ENCODE assay signal across 16 mouse cellular contexts in the genomic region with DNA sequence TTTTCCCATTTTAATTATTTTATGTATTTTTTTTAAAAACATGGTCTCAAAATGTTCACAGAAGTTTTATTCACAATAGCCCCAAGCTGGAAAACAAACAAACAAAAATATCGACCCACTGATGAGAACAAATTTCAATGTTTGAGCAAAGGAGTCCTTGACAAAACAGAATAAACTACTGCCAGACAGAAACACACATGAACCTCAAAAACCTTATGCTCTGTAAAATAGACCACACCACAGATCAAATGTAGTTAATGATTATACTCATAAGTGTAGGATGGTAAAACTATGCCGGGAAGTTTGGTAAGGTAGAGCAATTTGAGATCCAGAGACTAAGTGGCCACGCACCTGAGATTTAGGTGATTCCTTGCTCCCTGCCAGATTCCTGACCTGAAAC.
"Had no signal": no experiment of that assay in that cellular context is flagged by ENCODE, and none has a peak within 500 bp of the region (broad histone marks: within the 10 kb centered on the region; RNA-seq: fewer than 3 reads in every experiment).

No protein-coding gene starts in this region.

- H3K4me1 ChIP-seq: neural tube, embryonic 13.5 days; neural tube, embryonic 15.5 days had no signal

- H3K36me3 ChIP-seq: neural tube, embryonic 13.5 days; neural tube, embryonic 15.5 days; stomach, embryonic 15.5 days had no signal

- H3K9me3 ChIP-seq: neural tube, embryonic 13.5 days; neural tube, embryonic 15.5 days; stomach, embryonic 15.5 days had no signal

- H3K4me2 ChIP-seq: neural tube, embryonic 13.5 days; neural tube, embryonic 15.5 days; stomach, embryonic 15.5 days had no signal

- H3K4me3 ChIP-seq: neural tube, embryonic 13.5 days; neural tube, embryonic 15.5 days; stomach, embryonic 15.5 days had no signal

- H3K27me3 ChIP-seq: neural tube, embryonic 13.5 days; neural tube, embryonic 15.5 days; stomach, embryonic 15.5 days had no signal

- H3K27ac ChIP-seq: neural tube, embryonic 13.5 days; neural tube, embryonic 15.5 days; stomach, embryonic 15.5 days; stomach, postnatal 0 days had no signal

- H3K9ac ChIP-seq: neural tube, embryonic 13.5 days; neural tube, embryonic 15.5 days; stomach, embryonic 15.5 days had no signal

- DNase-seq: retina, postnatal 1 day; right cerebral cortex, adult 18-20 months; right cerebral cortex, postnatal 14 days; right cerebral cortex, postnatal 25 days; right cerebral cortex, postnatal 4 days; spleen, adult 18-20 months; thymus, adult 18-20 months; thymus, adult 2 months; thymus, postnatal 14 days; thymus, postnatal 25 days; thymus, postnatal 36 days; thymus, postnatal 4 days had no signal
